Mouse (Mus musculus) E14TG2a.4 (cell line): ENCODE results near the gene Rb1.

ENCODE experiments used
- H3K27me3 ChIP-seq: 2 replicates; pipeline ENCODE4 v1.6.1; 2014; ENCODE audit warnings: low read length, control low read depth; ENCODE audit not compliant: insufficient read depth
- H3K36me3 ChIP-seq: 2 replicates; pipeline ENCODE4 v1.6.1; 2014; ENCODE audit warnings: low read length, control low read depth; ENCODE audit not compliant: insufficient read depth
- H3K4me1 ChIP-seq: replicated peaks from 2 replicates; pipeline ENCODE4 v1.6.1; 2014; ENCODE audit warnings: low read depth, low read length, control low read depth
- H3K4me3 ChIP-seq: replicated peaks from 2 replicates; pipeline ENCODE4 v1.5.1; 2014; ENCODE audit warnings: mild to moderate bottlenecking, low read length
- H3K9me3 ChIP-seq: 2 replicates; pipeline ENCODE4 v1.6.1; 2014; ENCODE audit warnings: low read length, control low read depth
- CTCF ChIP-seq: conservative IDR thresholded peaks from 2 replicates; pipeline ENCODE4 v1.5.1; 2014; ENCODE audit warnings: low read length
- NANOG ChIP-seq: IDR thresholded peaks from 2 replicates; pipeline ENCODE4 v1.6.1; 2014; ENCODE audit warnings: borderline replicate concordance, low read length, mixed read lengths
- POU5F1 ChIP-seq: IDR thresholded peaks from 2 replicates; pipeline ENCODE4 v1.6.1; 2014; ENCODE audit warnings: low read length, borderline replicate concordance

Rb1 gene

GRCm38 (mm10) chr14:73175031-73175430 is 150.6 kb downstream of the Rb1 start:
- no peaks in the 10 kb centered on the region for H3K9me3 ChIP-seq
- H3K4me3 ChIP-seq, result no peak overlapping the region
- H3K4me1 ChIP-seq, result peaks cover 1% of the 10 kb centered on the region; the same call in 1 of the 2 replicates
- TF ChIP-seq CTCF (no peak), POU5F1 (no peak), NANOG (no peak)
- H3K27me3 ChIP-seq, result no peaks in the 10 kb centered on the region
- H3K36me3 ChIP-seq, result peaks cover 3% of the 10 kb centered on the region; the same call in 1 of the 2 replicates

- Histone ChIP-seq H3K27me3 (no peaks in the 10 kb centered on the region), H3K9me3 (no peaks in the 10 kb centered on the region), H3K4me1 (peaks cover 4% of the 10 kb centered on the region; the same call in 1 of the 2 replicates), H3K36me3 (peaks cover 3% of the 10 kb centered on the region; the same call in 1 of the 2 replicates), H3K4me3 (no peak overlapping the region)
- TF ChIP-seq POU5F1, result no peak
These were observed 151.3 kb downstream of the Rb1 start for GRCm38 (mm10) chr14:73174091-73174995.

GRCm38 (mm10) chr14:73173662-73174061 is 152.0 kb downstream of the Rb1 start:
- H3K27me3 ChIP-seq, result no peaks in the 10 kb centered on the region
- TF ChIP-seq NANOG, result no peak
- no peak for TF ChIP-seq CTCF
- TF ChIP-seq POU5F1, result no peak
- H3K4me1 ChIP-seq, result peaks cover 4% of the 10 kb centered on the region; the same call in 1 of the 2 replicates
- H3K36me3 ChIP-seq, result peaks cover 3% of the 10 kb centered on the region; the same call in 1 of the 2 replicates
- no peak overlapping the region for H3K4me3 ChIP-seq
- H3K9me3 ChIP-seq, result no peaks in the 10 kb centered on the region

GRCm38 (mm10) chr14:73172196-73173011 is 153.2 kb downstream of the Rb1 start:
- Histone ChIP-seq H3K4me1 (peaks cover 4% of the 10 kb centered on the region; the same call in 1 of the 2 replicates), H3K27me3 (no peaks in the 10 kb centered on the region), H3K9me3 (no peaks in the 10 kb centered on the region), H3K4me3 (no peak overlapping the region), H3K36me3 (peaks cover 3% of the 10 kb centered on the region; the same call in 1 of the 2 replicates)
- TF ChIP-seq CTCF (no peak), NANOG (no peak), POU5F1 (no peak)

- TF ChIP-seq POU5F1 (no peak), CTCF (no peak)
- no peak overlapping the region for H3K4me3 ChIP-seq
- no peaks in the 10 kb centered on the region for H3K27me3 ChIP-seq
- H3K4me1 ChIP-seq, result peaks cover 4% of the 10 kb centered on the region; the same call in 1 of the 2 replicates
- 0 out of 2 replicates have a peak, but pooled peaks cover 2% of the 10 kb centered on the region for H3K36me3 ChIP-seq
- no peaks in the 10 kb centered on the region for H3K9me3 ChIP-seq
These were observed 155.4 kb downstream of the Rb1 start for GRCm38 (mm10) chr14:73169926-73170844.

GRCm38 (mm10) chr14:73168605-73169004 is 157.0 kb downstream of the Rb1 start:
- H3K36me3 ChIP-seq, result 0 out of 2 replicates have a peak, but pooled peaks cover 2% of the 10 kb centered on the region
- no peak overlapping the region for H3K4me3 ChIP-seq
- TF ChIP-seq CTCF, result no peak
- TF ChIP-seq NANOG, result no peak
- no peak for TF ChIP-seq POU5F1
- no peaks in the 10 kb centered on the region for H3K9me3 ChIP-seq
- peaks cover 4% of the 10 kb centered on the region; the same call in 1 of the 2 replicates for H3K4me1 ChIP-seq
- no peaks in the 10 kb centered on the region for H3K27me3 ChIP-seq

GRCm38 (mm10) chr14:73165136-73165535 is 160.5 kb downstream of the Rb1 start:
- Histone ChIP-seq H3K4me1 (peaks cover 7% of the 10 kb centered on the region; the same call in 1 of the 2 replicates), H3K9me3 (no peaks in the 10 kb centered on the region), H3K36me3 (0 out of 2 replicates have a peak, but pooled peaks cover 2% of the 10 kb centered on the region), H3K27me3 (no peaks in the 10 kb centered on the region), H3K4me3 (no peak overlapping the region)
- TF ChIP-seq POU5F1, result no peak
- no peak for TF ChIP-seq NANOG
- no peak for TF ChIP-seq CTCF
